Mouse (Mus musculus) neural tube, embryonic 14.5 days (tissue): ENCODE measurements at regions not wholly inside any gene's neighbourhood (a gene's known extent, or its start where the extent isn't known, plus 50 kb on each side); places are given as distances from the start of the nearest gene placed in this dataset.

Experiments
- ATAC-seq: fragments of 200-750 bp; cut with Nextera tagmentation; 2 replicates; pipeline ENCODE4 v1.8.0; 2017; ENCODE audit warnings: low read depth, mild to moderate bottlenecking, moderate TSS enrichment, moderate library complexity
- H3K27ac ChIP-seq: fragments of 300-500 bp; sonication (generic); 2 replicates; pipeline ENCODE4 v1.5.1; 2014; ENCODE audit warnings: low read depth, mild to moderate bottlenecking, control low read depth, low read length, moderate library complexity, mixed read lengths
- H3K27me3 ChIP-seq: fragments of 300-500 bp; sonication (generic); 2 replicates; pipeline ENCODE4 v1.6.1; 2014; ENCODE audit warnings: low read length; ENCODE audit not compliant: control insufficient read depth, insufficient read depth
- H3K36me3 ChIP-seq: fragments of 300-500 bp; sonication (generic); 2 replicates; pipeline ENCODE4 v1.6.1; 2014; ENCODE audit warnings: low read length, mixed read lengths; ENCODE audit not compliant: control insufficient read depth, insufficient read depth
- H3K4me1 ChIP-seq: fragments of 300-500 bp; sonication (generic); 2 replicates; pipeline ENCODE4 v1.6.1; 2014; ENCODE audit warnings: low read length; ENCODE audit not compliant: control insufficient read depth, insufficient read depth
- H3K4me2 ChIP-seq: fragments of 300-500 bp; sonication (generic); 2 replicates; pipeline ENCODE4 v1.6.1; 2014; ENCODE audit warnings: mild to moderate bottlenecking, low read depth, low read length, control low read depth
- H3K4me3 ChIP-seq: fragments of 300-500 bp; sonication (generic); 2 replicates; pipeline ENCODE4 v1.5.1; 2014; ENCODE audit warnings: low read depth, low read length, control low read depth, mixed read lengths
- H3K9ac ChIP-seq: fragments of 300-500 bp; sonication (generic); replicated peaks from 2 replicates; pipeline ENCODE4 v1.6.1; 2014; ENCODE audit warnings: low read depth, mild to moderate bottlenecking, control low read depth, low read length, mixed read lengths
- H3K9me3 ChIP-seq: fragments of 300-500 bp; sonication (generic); 2 replicates; pipeline ENCODE4 v1.6.1; 2016; ENCODE audit warnings: low read length; ENCODE audit not compliant: control insufficient read depth
- WGBS: fragments of 180-500 bp; shearing (Covaris S2); extraction: QIAGEN DNeasy Blood & Tissue Kit; methylation state at CpG from one replicate; pipeline ENCODE4 v1.1.7; 2014; 5-methylcytosine and 5-hydroxymethylcytosine counted together

DNA sequence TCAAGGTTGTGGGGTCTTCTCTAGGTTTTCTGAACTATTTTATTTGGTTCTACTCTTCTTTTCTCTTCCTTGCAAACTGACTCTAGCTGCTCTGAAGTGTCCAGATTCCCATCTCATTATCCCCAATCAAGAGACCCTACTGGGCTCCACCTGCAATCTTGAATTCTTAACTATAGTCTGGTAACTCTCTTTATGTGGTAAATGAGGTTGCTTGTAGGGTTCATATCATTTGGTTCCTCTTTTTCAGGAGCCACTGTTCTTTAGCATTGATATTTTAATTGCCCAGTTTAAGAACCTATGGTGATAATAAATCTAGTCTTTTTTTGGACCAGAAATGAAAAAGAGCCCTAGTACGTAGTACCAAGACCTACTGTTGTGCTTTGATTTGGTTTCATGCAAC lies 90.7 kb downstream of the Plk2 start:
- Histone ChIP-seq H3K36me3 (no peaks in the 10 kb centered on the region), H3K27ac (no peak overlapping the region), H3K4me2 (no peak overlapping the region), H3K9ac (no peak overlapping the region), H3K4me1 (no peaks in the 10 kb centered on the region), H3K4me3 (no peak overlapping the region), H3K27me3 (no peaks in the 10 kb centered on the region), H3K9me3 (no peaks in the 10 kb centered on the region)
- 88% methylated on average over 1 of the region's 1 CpGs for WGBS
- no peak for ATAC-seq

DNA sequence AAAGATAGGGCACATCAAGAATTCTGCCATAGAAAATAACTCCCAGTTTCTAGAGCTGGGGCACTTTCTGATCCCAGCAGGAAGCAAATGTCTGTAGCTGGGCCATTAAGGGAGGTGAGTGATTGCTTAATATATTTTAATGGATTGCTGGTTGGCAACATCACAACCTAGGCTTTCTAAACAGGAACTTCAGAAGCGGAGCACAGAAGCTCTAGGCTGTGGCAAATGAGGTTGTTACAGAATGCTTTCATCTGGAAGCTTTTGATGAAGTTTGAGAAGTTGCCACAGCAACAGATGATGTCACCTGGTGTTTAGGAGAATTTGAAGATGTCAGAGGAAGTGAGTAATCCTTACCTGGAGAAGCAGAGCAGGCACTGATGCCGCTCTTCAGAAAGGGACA lies 95.3 kb downstream of the Plk2 start:
- Histone ChIP-seq H3K4me2 (no peak overlapping the region), H3K27ac (no peak overlapping the region), H3K4me3 (no peak overlapping the region), H3K36me3 (no peaks in the 10 kb centered on the region), H3K27me3 (no peaks in the 10 kb centered on the region), H3K4me1 (no peaks in the 10 kb centered on the region), H3K9me3 (no peaks in the 10 kb centered on the region), H3K9ac (no peak overlapping the region)
- ATAC-seq: no peak
- 78% methylated on average over 2 of the region's 2 CpGs for WGBS

DNA sequence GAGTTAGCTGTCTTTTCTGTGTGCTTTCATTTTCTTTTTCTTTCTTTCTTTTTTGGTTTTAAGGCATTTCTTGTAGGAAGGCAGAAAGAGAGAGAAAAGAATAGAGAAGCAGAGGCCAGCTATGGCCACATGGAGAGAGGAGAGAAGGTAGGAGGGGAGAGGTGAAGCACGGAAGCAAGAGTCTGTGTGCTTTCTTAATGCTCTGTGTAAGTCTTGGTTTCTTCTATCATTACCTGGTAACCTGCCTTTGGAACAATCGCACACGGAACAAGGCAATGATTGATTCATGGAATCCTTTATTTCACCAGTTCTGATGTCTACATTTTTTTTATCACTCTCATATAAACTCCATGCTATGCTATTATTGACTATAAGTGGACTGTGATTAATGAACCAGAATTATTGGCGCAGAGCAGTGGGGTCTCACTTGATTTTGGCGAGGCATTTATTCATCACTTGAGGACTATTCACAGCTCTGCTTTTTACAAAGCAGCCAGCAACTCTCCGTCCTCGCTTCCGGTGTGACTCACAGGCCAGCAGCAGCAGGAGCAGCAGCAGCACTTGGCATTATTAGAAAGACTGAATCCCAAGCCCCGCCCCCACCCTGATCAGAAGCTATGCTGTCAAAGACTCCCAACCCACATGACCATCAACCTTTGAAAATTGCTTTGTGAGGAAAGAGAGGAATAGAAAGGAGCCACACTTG lies 97.6 kb downstream of the Plk2 start:
- 33% methylated on average over 9 of the region's 9 CpGs for WGBS
- Histone ChIP-seq H3K9me3 (no peaks in the 10 kb centered on the region), H3K4me2 (no peak overlapping the region), H3K36me3 (no peaks in the 10 kb centered on the region), H3K9ac (no peak overlapping the region), H3K27me3 (no peaks in the 10 kb centered on the region), H3K4me1 (no peaks in the 10 kb centered on the region), H3K4me3 (no peak overlapping the region), H3K27ac (no peak overlapping the region)
- ATAC-seq: peak; percentile 83

DNA sequence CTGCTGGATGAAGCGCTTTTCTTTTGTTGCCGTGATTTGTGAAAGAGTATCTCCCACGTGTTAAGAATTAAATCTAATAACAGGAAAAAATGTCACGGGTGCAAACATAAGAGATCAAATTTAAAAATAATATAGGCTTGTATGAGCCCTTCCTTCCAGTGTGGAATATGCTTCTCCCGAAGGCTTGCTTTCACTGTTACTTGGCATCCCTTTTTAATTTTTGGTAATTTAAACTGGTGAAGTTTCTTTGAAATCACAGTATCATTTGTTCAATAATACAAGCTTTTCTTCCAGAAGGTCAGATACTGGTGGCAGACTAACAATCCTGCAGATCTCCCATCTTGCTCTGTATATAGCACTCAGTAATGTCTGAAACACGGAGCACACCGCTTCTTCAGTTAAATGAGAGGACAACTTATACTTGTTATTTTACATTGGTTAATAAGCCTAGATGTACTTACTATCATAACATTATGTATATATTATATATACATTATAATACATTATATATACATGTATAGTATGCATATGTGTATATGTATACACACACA lies 98.2 kb downstream of the Plk2 start:
- no peak overlapping the region for H3K4me3 ChIP-seq
- H3K27me3 ChIP-seq: no peaks in the 10 kb centered on the region
- H3K27ac ChIP-seq: no peak overlapping the region
- H3K4me1 ChIP-seq: no peaks in the 10 kb centered on the region
- H3K36me3 ChIP-seq: no peaks in the 10 kb centered on the region
- no peak for ATAC-seq
- H3K9me3 ChIP-seq: no peaks in the 10 kb centered on the region
- H3K9ac ChIP-seq: no peak overlapping the region
- WGBS: 73% methylated on average over 7 of the region's 7 CpGs
- H3K4me2 ChIP-seq: no peak overlapping the region

DNA sequence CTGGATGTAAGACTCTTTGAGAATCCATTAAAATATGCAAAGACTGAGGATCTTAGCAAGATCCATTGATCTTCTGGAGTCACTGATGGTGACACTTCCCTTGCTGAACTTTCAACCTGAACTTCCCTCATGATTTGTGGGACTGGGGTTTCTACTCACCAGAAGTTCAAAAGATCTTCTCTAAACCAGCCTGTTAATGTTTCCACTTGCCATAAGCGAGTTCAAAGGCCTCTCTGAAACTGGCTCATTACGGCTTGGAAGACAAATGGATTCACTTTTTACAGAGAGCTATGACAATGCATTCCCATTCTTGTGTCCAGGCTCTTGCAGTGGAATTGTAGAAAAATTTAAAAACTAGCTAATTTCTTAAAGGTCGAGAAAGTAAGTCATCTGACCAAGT lies 102.6 kb downstream of the Plk2 start:
- Histone ChIP-seq H3K4me3 (no peak overlapping the region), H3K27me3 (no peaks in the 10 kb centered on the region), H3K4me1 (no peaks in the 10 kb centered on the region), H3K36me3 (no peaks in the 10 kb centered on the region), H3K9ac (no peak overlapping the region), H3K9me3 (no peaks in the 10 kb centered on the region), H3K4me2 (no peak overlapping the region), H3K27ac (no peak overlapping the region)
- ATAC-seq: no peak
- WGBS: 77% methylated on average over 3 of the region's 3 CpGs

DNA sequence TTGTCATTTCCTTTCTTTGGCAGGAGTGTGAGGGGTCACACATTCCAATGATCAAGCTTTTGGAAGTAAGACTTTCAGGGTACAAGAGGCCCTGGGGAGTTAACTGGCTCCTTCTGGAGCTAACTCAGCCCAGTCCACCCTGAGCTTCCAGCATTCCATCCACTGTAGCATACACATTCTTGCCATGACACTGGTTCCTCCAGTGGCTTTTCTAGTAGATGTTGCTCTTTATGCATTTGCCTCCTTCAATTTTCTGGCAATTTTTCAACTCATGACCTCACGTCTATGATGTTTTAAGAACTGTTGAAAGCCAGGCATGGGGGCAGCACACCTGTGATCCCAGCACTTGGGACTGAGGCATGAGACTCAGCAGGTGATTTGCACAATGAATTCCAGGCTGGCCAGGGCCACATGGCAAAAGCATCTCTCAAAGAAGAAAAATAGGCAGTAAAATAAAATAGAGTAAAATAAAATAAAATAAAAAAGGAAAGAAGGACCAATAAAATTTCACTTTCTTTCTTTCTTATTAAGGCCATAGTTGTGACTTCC lies 113.0 kb downstream of the Plk2 start:
- no peak overlapping the region for H3K4me2 ChIP-seq
- 77% methylated on average over 1 of the region's 1 CpGs for whole genome bisulfite sequencing
- ATAC-seq: no peak
- no peak overlapping the region for H3K4me3 ChIP-seq
- no peak overlapping the region for H3K27ac ChIP-seq
- H3K4me1 ChIP-seq: no peaks in the 10 kb centered on the region
- H3K9ac ChIP-seq: no peak overlapping the region
- H3K36me3 ChIP-seq: no peaks in the 10 kb centered on the region
- no peaks in the 10 kb centered on the region for H3K9me3 ChIP-seq
- no peaks in the 10 kb centered on the region for H3K27me3 ChIP-seq

DNA sequence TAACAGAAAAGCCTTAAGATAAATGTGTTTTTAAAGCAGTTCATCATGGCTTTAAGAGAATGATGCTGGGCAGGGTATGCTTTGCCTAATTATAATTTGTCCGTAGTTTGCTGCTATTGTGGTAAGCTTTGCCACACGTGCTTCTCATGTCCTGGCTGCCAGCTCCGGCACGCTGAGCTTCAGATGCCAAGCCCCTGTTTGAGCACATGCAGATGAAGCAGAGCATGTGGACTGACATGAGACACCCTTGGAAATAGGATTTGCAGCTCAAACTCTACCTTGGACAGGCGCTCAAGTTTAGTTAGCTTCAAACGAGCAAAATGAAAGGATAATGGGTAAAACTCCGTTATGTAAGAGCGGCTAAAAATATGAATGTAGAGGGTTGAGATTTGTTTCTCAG lies 123.1 kb downstream of the Plk2 start:
- H3K9ac ChIP-seq: no peak overlapping the region
- H3K4me1 ChIP-seq: no peaks in the 10 kb centered on the region
- H3K4me3 ChIP-seq: no peak overlapping the region
- H3K9me3 ChIP-seq: no peaks in the 10 kb centered on the region
- WGBS: 93% methylated on average over 8 of the region's 8 CpGs
- no peak overlapping the region for H3K4me2 ChIP-seq
- no peak overlapping the region for H3K27ac ChIP-seq
- no peak for ATAC-seq
- no peaks in the 10 kb centered on the region for H3K27me3 ChIP-seq
- no peaks in the 10 kb centered on the region for H3K36me3 ChIP-seq

DNA sequence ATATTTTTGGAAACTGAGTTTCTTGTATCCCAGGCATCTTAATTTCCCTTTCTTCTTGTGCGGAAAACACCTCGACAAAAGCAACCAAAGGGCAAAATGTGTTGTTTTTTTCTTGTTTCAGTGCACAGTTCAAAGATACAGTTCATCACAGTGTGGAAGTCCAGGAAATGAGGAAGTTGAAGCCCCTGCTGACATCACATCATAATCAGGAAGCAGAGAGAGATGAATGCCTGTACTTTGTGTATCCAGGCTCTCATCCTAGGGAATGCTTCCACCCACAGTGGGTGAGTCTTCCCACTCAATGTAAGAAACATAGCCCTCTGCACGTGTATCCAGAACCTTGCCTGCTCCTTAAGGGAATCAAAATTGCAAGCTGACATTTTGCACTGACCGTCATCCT lies 128.1 kb downstream of the Plk2 start:
- H3K9ac ChIP-seq: no peak overlapping the region
- H3K27ac ChIP-seq: no peak overlapping the region
- WGBS: 93% methylated on average over 4 of the region's 4 CpGs
- H3K27me3 ChIP-seq: no peaks in the 10 kb centered on the region
- H3K9me3 ChIP-seq: no peaks in the 10 kb centered on the region
- H3K4me1 ChIP-seq: no peaks in the 10 kb centered on the region
- no peak overlapping the region for H3K4me2 ChIP-seq
- H3K36me3 ChIP-seq: no peaks in the 10 kb centered on the region
- no peak overlapping the region for H3K4me3 ChIP-seq
- no peak for ATAC-seq

DNA sequence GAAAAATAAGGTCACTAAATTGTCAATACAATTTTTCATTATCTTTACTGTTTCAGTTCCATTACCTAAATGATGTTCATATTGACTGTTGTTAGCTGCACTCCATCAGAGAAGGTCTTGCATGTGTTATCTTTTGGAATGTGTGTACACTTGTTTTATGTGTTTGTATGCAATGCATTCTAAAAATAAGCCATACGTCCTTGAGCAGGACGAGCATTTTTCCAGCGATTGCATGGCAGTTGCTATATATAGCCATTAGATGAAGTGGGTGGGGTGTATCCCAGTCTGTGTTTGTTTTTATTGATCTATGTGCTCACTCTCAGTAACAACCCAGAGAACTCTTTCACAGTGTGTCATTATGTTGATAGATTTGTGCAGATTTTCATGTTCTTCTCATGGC lies 132.8 kb downstream of the Plk2 start:
- no peak overlapping the region for H3K27ac ChIP-seq
- no peaks in the 10 kb centered on the region for H3K9me3 ChIP-seq
- H3K4me3 ChIP-seq: no peak overlapping the region
- H3K4me2 ChIP-seq: no peak overlapping the region
- no peaks in the 10 kb centered on the region for H3K27me3 ChIP-seq
- ATAC-seq: no peak
- WGBS: 75% methylated on average over 3 of the region's 3 CpGs
- no peak overlapping the region for H3K9ac ChIP-seq
- H3K4me1 ChIP-seq: no peaks in the 10 kb centered on the region
- H3K36me3 ChIP-seq: no peaks in the 10 kb centered on the region
